Mouse (Mus musculus) c-Kit-positive CD71-negative TER-119-negative erythroid progenitor cells, embryonic 14.5 days (primary cell): ENCODE measurements at regions not wholly inside any gene's neighbourhood (a gene's known extent, or its start where the extent isn't known, plus 50 kb on each side); places are given as distances from the start of the nearest gene placed in this dataset.

Experiments
- DNase-seq: peaks from one replicate; pipeline ENCODE4 v3.0.0-alpha.2; 2013; ENCODE audit warnings: low read depth

DNA sequence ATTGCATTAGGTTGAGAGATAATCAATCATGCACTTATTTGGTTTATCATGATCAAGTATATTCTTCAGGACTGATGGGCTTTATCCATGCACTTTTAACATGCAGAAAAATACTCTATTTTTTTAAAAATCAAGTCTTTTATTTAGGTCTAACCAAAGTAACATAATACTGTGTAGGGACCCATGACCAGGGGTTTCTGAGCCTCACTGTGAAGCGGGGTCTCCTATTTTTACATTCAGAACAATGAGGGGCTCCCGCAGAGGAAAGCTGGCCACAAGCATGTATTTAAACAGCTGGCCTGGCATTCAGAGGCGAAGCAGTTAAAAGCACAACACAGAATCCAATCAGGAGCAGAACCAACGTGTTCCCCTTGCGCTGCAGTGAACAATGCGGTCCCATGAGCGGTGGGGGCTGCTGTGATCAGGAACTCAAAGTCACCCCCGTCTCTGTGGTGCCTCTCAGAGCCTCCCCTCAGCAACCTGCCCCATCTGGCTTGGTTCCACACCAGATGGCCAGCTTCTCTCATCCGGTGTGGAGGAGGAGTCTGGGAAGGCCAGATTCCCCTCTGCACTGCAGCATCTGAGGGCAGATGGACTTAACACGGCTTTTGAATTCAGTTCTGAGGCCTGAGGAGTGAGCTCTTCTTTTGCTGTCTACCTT is 63.2 kb upstream of the Ubl3 start:
- no peak for DNase-seq

DNA sequence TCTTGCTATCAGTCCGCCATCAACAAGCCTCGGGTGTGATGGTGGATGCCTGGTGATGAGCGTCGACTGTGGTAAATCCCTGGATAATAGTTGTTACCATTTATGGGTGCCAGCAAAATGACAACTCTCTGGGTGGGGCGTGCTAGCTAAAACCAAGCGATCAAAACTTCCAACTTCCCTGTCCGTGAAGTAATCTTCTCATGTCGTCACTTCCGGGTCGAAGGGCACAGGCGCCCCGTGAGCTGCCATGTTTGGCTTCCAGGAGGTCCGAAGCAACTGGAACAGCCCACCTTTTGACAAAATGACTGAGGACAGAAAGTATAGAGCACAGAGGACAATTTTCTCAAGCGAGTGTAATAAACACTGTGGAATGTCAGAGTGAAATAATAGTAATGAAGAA is 62.5 kb upstream of the Ubl3 start:
- no peak for DNase-seq

DNA sequence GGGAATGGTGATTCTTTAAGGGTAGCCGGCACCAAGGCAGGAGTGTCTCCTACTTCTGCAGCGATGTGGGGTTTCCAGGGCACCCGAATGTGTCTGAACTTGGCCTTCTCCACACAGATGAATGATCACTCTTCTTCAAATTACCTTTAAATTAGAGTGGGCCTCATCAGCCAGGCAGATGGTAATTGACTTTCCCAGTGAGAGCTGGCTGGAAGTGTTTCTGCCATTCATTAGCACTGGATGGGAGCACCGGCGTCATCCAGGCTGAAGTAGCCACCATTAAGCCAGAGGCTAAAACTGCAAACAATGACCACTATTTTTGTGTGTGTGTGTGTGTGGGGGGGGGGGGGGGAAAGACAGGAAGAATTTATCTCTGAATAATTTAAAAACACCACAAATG is 58.7 kb upstream of the Ubl3 start:
- no peak for DNase-seq

DNA sequence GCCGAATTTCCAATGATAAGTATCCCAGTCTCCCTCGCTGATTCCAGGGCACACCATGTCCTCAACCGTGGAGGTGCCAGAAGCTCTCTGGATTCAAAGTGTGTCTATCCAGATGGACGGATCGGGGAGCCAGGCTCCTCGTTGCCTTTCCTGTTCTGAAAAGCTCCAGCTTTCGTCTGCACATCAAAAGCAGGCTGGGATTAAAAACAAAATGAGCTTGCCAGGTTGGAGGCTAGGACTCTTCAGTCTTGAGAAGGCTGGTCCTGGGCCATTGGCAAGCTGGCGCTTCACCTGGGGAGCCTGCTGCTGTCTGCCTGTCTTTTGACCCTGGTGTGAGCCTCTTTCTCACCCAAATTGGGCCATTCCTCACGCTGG is 56.9 kb upstream of the Ubl3 start:
- no peak for DNase-seq

DNA sequence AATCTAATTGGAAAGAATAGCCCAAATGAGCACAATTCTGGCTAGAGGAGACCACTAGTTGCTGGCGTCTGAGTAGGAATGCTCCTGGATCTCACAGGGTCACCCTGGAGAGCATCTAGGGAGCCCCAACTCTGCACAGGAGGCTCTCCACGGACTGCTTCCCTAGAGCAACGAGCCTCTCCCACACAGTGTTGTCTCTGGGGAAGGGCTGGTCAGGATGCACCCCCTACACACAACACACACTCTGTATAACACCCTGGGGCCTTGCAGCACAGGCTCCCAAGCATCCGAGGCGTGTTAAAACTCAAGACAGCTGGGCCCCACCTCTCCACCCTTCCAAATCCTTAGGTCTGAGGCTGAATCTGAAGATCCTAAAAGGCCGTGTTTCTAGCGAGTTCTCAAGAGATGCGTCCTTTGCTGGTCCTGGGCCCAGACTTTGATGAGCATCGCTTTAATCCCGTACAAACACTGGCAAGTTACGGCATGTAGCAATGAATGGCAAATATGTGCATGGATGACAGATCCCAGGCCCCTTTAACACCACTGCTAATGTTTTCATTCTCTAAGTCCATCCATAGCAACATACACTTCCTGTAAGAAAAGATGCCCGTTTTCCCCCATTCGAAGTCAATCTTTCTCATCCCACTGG is 56.4 kb upstream of the Ubl3 start:
- no peak for DNase-seq

DNA sequence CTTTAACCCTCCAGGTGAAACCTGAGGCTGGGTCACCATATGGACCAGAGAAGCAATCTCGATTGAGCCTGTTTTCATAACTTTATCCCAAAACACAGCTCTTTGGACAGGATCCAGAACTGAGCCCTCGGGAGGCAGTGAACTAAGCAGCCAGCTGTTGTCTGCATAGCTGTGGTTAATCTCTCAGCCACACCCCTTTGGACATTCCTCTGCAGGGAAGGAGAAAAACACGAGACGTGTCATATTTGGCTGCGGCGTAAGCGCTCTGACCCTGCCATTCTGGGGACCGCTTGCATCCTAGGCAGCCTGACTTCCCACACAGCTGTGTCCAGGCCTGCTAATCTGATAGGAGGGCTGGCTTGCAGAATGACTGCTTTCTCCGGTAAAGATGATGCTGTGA is 55.6 kb upstream of the Ubl3 start:
- no peak for DNase-seq

DNA sequence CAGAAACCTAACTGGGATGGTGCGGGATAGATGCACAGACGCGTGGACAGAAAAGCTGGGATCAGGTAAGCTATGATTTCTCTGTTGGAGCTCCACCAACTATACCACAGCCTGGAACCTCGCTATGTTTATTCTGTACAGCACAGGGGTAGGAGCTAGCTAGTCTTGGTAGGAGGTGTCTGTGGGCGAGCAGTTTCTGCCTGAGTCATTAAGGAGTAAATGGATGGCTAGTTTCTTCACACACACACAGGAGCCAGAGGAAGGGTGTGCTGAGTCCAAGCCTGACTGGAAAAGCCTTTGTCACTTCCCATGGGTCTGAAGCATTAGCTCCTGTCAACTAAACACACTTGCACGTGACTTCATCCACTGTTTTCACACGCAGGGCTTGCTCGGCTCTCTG is 53.1 kb upstream of the Ubl3 start:
- no peak for DNase-seq
